Mouse (Mus musculus) cerebellum, postnatal 4 days (tissue): ENCODE data around the gene Luc7l3.
"Not testable (repeated sequence)": the region's sequence is repeated elsewhere in the genome, so short reads cannot be mapped to it uniquely, and the experiment has no call there.

ENCODE experiments used
- DNase-seq, 2 experiments: peaks; one replicate each; pipeline ENCODE4 v3.0.0; 2022; ENCODE audit warnings: low spot score in 2 of 2, mixed read lengths in 1 of 2

Gene Luc7l3

DNA sequence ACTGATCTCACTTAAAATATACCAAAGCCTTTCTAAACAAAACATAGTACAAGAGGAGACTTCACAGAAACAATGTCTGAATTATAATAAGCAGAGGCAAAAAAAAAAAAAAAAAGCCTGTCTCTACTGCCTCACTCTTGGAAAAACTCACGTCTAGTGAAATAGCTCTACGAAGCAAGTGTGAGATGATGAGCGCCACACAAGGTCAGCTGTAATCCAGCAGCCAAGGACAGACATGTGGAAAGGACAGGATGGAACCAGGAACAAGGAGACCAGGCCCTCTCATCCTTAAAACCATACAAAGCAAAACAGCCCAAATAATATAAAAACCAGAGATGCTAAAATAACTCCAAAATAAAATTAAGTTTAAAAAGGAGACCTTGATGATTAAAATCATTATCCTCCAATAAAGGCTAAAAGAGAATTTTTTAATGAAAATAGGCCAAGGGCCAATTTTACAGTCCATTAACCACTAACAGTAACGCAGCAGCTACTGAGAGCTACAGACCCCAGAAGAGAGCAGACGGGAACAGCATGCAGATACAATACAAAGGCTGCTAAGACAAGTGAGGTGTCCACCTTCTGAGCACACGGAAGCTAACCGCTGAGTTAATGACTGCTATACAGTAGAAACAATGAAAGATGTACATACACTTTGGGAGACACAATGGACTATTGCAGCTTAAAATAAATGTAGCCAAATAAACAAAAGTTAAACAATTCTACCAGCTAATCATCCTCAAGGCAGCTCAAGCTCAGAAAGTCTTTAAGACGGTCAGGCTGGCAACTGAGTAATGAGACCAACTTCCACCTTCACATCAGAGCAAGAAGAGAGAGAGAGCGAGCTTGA, 26.6 kb downstream of the Luc7l3 start:
- DNase-seq: no peak

DNA sequence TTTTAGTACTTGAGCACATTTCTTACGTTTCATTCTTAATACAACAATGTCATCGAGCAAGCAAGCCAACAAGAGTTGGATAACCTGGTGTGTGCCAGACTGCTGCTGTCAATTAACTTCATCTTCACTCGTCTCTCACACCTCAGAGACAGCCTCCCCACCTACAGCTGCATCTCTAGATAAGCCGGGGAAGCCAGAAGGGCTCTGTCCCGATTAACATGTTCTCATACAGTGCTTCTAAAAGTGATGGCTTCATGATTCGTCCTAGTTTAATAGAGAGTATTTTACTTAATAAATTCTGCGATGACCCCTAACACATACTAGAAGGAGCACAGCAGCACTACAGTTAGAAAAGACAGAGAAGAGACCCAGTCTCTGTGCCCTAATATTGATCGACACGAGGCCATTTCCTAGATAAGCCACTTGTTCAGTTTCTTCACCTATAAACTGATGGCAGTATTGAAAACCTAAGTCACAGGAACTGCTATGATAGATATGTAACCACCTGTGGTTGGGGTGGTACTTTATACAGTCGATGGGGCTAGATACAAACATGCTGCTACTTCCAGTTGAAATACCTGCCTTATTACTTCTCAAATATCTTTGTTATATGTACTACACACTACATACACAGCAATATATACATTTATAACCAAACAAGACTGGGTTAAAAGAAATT, 31.6 kb downstream of the Luc7l3 start:
- no peak for DNase-seq

DNA sequence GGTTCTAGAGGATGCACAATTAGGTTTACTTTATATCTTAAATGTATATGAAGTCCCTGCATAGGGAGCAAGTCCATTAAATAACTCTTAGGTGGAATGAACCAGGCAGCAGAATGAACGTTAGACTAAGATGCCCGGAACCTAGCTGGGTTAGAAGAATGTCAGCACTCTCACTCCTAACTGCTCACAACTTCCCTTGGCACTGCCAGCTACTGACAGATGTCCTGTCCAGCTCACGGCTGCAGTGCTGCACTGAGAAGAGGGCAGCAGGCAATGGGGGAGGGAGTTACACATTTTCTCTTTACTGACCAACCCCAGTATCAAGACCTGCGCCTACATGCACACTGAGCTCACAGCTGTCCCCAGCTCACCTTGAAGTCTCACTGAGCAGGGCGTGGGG, 34.7 kb downstream of the Luc7l3 start:
- DNase-seq: no peak

DNA sequence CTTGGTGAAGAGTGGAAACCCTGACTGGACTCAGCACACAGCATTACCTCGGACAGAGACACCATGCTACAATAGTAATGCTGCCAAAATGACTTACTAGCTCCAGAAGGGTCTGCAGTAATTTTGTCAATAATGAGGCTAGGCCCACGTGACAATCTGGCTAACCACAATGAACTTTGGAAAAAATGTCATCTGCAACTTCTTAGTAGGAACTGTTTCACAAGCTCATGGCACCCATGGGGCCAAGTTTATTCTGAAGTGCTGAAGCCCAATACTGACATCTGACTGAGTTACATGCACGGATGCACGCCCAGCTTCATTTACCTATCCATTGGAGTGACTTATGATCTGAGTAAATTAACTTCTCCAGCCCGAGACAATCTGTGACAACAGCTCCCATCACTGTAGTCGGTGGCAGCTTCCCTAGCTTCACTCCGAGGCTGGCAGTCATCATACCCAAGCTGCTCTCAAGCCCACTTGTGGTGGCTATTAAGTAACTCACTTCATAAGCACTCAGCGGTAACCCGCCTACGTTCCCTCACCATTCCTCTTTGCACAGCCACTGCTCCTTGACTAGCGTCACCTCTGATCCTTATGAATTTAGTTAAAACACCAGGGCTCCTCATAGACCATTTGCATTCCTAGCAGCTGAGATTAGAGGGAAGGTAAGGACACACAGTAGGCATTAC, 35.8 kb downstream of the Luc7l3 start:
- no peak for DNase-seq

DNA sequence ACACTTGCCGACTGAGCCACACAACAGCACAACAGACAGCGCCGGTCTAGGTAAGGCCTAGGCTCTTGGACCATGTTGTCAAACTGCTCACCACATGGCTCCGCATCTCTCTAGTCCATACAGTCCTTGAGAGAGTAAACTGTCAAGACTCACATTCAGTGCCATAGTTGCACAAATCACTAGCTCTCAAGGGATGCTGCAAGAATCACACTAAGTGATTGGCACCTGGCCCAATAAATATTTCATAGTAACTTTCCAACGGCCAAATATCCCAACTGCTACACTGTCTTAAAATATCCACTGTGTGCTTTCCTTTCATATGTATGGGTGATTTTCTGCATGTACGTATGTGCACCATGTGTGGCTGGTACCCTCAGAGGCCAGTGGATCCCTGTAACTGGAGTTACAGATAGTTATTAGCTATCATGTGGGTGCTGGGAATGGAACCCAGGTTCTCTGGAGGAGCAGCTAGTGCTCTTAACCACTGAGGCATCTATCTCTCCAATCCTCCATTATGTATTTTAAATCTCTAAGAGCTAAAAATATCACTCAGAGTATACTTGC, 38.2 kb downstream of the Luc7l3 start:
- DNase-seq: no peak

DNA sequence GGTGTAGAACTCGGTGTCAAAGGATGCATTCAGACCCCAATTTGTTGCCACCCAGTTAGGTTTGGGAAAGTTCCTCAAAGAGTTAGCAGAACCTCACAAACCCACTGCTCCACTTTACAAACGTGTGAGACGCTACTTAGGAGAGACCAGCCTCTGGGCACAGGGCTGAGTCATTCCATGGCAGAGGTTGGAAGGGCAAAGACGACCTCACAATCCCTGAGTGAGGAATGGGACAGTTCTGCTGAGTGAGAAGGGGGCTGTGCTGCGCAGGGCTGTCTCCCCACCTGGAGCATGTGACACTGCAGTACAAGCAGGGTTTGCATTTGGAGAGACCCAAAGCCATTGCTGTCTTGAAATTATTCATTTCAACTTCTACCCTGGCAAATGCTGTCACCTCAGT, 39.5 kb downstream of the Luc7l3 start:
- DNase-seq: no peak

DNA sequence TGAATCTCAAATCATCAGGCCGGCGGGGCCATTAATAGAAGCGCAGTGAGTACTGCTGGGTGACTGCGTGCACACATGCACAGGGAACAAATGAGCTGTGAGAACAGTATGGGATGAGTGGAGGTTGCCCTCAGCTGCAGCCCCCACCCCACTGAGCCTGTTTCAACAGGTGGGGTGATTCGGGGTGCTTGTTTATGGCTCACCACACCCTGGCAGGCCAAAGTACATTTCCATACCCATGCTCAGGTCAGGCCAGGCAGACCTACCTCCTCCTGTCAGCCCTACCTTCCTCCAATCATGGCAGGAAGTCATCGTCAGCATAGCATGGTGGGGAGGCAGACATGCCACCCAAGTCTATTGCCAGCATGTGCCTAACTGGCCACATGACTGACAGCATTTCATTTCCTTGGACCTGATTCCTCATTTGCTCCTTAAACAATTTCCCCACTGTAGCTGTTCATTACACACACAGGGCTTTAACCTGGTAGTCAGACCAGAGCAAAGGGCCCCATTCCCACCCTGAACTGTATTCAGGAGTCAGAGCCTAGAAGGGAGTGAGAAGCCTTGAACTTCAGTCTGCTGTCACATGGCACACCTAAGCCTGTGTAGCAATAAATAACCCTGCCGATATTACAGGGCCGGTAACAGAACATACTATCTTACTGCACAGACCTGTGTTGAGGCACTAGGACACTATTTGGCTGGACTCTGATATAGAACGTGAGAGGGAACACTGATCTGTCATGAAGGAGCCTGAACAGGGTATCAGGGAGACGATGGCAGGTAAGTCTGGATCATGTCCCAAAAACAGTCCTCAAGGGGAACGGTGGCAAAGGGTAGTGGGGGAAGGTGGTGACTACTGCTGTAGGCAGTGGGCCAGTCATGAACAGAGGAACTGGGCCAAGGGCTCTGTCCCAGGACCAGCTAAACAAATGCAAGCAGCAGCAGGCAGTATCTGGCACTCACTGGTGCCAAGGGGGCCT, 40.3 kb downstream of the Luc7l3 start, which contains the start of gene Gm21885:
Gene Gm21885 (plus strand): TSS at position 675 of the 983 bp plus-strand sequence.
- DNase-seq: peak in 1 of 2 experiments; percentile 21

DNA sequence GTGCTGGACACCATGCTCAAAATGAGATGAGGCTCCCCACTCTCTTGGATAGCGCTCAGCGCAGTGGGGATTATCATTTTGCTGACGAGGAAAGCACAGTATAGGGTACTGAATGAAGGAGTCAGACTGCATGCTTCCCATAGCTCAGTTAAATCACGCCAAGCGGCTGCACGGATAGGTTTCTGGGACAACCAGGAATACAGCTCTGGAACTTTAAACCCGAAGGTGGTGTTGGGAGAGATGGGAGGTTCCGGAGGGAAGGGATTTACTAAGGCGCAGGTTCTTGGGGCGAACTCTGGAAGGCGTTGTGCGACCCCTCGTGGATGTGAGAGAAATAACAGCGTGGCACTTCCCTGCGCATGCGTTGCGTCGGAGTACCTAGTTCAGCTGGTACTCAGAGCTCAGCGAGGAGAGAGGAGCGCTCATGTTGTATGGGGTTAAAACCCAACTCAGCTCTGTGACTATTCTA, 44.9 kb downstream of the Luc7l3 start:
- DNase-seq: peak; percentile 90 to 91

DNA sequence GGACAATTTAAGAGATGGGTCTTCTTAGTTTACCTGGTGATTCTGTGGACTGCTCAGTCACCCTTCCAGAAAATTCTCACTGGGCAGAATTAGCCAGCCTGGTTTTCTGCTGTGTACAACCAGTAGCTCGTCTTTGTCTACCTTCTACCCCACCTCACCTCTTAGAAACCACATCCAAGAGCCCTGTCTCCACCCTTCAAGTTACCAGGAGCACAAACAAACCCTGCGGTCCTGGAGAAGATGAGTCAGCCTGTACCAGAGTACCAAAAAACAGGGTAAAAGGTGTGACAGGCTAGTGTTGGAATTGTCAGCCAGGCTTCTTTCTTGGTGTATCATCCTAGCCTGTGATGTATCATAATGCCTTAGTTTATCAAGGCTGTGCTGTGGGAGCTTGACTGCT, 46.1 kb downstream of the Luc7l3 start:
- DNase-seq: no peak

DNA sequence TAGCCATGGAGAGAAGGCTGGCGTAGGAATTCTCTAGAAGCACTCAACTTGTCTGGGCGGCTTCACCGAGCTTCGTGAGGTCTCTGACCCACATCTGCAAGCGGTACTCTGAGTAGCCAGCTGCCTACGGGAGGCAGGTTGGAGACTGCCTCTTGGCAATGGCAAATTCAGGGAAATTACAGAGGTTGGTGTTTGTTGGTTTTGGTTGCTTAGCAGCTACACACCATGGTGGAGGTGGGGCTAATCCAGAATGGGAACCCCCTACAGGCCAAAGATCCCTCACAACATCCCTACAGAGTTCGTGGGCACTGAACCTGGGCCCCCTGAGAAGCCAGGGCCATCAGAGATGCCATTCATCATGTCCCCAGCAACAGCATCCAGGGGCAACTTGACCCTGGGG, 46.6 kb downstream of the Luc7l3 start:
- DNase-seq: no peak

DNA sequence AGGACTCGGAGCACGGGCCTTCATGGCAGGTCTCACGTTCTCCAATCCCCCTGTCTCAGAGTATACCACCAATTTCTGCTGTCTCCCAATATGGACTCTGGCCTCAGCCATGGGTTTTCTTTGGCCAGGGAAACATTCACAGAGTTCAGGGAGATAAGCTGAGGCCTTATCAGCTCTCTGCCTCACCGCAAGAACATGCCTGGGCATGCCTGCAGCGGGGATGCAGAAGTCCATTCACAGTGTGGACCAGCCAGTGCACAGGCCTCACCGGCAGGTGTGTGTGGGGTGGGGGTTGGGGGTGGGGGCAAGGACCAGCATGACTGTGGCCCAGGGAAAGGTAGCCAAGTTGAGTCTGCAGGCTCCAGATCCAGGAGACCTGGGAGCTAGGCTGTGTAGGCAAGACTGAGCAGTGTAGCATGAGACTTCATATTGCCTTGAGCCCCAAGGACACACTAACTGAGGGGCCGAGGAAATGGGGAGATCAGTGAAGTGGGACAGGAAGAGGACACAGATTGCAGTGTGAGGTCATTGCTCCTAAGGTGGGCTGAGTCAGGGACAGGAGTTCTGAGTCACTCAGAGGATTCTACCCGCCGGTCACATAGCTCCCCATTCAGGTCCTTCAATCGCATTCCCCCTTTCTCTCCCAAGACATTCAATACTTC, 47.5 kb downstream of the Luc7l3 start:
- no peak for DNase-seq

DNA sequence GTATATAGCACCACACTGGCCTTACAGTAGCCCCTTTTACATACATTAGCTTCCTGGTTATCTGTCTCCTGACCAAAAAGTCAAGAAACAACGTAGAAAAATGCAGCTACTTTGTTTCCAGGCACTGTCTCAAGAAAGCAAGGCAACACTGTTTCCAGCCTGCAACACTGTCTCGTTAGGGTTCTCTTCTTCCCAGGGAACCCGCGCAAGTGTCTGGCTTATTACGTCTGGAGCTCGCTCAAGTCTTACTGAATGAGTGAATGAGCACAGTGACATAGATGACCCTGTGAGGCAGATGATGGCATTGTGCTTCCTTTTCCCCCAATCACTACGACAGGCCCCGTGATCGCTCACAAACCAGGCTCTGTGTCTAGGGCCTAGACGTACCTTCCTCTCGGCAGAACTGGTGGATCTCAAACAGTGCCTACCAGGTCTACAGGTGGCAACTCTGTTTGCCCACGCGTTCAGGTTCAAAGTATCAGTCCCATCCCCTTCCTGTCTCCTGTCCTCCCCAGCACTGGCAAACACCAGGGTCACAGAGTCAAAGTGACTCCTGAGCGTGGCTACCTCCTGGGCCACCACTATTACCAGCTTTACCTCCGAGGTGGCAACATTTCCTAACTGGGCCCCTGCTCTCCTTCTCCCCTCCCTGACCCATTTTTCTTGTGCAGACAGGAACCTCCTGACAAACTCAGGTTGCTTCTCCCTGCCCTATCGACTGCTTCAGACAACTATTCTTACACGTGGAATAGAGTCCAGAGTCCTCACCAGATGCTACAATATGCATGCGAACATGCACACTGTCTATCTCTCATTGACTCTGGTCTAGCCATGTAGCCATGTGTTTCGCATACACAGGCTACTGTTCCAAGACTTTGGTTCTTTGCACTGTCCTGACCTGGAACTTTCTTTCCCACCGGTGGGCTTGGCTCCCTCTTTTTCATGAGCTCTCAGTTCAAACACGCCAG, 48.5 kb downstream of the Luc7l3 start:
- no peak for DNase-seq

DNA sequence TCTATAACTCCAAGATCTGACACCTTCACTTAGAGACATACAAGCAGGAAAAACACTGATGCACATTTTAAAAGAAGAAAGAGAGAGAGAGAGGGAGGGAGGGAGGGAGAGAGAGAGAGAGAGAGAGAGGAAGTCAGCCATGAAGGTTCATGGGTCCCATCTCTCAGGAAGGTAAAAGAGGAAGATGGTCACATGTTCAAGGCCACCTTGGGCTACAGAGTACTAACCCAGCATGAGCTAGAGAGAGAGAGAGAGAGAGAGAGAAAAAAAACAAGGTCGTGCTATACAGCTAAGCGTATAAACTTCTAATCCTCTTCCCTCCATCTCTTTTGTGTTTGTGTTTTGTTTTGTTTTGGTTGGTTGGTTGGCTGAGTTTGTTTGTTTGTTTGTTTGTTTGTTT, 50.8 kb downstream of the Luc7l3 start:
- no peak for DNase-seq

DNA sequence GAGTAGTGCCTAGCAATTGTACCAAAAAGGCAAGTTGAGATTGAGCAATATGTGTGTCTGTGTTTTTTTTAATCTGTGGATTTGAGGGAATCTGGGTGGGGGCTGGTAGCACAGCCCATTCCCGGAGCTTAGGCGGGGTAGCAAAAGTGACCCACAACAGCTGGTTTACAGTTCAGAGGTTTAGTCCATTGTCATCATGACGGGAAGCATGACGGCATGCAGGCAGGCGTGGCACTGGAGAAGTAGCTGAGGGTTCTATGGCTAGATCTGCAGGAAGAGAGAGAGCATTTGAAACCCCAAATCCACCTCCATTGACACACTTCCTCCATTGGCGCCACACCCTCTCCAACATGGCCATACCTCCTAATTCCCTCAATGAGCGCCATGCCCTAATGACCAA, 51.9 kb downstream of the Luc7l3 start:
- DNase-seq: no peak

DNA sequence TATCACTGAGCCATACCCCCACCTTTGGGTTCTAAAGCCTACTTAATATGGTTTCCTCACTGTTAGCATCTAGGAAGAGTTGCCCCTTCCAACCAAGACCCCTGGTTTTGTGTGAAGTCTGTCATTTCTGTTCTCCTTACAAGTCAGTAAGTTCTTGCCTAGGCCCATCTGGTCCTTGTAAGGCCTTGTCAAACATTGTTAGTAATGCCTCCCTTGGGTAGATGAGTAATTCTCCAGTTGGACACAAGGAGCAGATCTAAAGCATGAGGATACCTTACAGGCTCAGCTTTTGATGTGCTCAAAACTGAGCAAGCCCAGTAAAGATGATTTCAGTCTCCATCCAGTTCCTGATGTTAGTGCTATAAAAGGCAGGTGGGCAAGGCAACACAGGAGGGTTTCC, 53.0 kb downstream of the Luc7l3 start:
- no peak for DNase-seq

DNA sequence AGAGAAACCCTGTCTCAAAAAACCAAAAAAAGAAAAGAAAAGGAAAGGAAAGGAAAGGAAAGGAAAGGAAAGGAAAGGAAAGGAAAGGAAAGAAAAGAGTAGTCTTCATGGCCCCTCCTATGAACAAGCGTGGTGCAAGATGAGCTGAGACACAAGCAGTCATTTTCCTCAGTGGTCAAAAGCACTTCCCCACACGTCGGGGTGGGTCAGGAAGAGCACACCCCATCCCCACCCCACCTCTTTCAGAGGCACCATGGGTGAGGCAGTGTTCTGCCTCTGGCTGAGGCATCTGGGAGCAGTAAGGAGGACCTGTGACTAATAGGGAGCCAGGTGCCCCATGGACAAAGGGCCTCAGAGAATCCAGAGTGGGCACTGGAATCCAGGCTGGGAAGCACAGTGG, 55.6 kb downstream of the Luc7l3 start:
- not testable (repeated sequence) for DNase-seq

DNA sequence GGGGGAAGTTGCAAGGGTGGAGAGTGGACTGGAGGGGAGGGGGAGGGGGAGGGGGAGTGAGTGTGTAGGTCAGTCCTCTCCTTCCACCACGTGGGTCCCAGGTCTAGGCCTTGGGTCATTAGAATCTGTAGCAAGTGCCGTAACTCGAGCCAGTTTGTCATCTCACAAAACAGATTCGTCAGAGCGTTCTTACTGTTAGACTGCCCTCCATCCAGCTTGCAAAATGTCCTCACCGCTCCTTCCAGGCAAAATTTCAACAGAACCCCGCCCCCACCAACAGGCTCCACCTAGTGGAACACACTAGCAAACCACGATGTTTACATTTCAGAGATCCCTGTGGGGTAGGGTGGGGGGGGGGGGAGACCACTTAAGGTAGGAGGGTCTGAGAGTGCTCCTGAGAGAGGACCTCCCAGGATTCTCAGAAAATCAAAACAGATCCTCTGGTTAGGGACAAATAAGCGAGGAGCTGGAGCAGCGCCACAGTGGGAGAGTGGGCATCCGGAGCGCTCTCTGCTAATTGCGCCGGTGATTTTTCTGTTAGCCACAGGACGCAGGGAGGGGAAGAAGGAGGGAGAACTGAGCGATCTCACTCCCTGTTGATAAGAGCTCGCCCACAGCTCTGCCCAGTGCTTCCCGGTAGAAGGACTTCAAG, 56.5 kb downstream of the Luc7l3 start:
- DNase-seq: peak in 1 of 2 experiments; percentile 62

DNA sequence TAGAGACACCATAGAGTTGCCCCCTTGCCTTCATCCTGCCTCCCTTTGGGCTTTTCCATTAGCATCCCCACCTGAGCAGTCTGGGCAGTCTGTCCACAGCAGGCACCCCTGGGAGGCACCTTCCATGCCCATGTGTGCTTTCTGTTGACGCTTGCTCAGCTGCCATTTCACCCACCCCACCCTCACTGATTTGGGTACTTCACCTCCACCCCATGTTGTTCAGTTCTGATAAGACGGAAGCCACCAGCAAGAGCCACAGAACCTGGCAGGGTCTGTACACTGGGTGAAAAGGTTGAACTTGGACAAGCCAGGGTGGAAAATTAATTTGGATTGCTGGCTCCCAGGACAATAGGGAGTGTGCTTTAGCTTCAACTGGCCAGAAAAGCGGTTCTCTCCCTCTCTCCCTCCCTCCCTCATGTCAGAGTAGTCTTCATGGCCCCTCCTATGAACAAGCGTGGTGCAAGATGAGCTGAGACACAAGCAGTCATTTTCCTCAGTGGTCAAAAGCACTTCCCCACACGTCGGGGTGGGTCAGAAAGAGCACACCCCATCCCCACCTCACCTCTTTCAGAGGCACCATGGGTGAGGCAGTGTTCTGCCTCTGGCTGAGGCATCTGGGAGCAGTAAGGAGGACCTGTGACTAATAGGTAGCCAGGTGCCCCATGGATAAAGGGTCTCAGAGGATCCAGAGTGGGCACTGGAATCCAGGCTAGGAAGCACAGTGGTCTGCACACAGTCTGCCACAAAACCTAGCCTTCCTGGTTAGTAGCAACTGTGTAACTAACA, 60.0 kb downstream of the Luc7l3 start:
- DNase-seq: no peak
